Mouse (Mus musculus) right cerebral cortex, adult 2 months (tissue): ENCODE measurements around the gene Ppm1h.
A peak's percentile ranks its signal among the peaks of the same experiment; 100 is the strongest.

ENCODE experiments used
- DNase-seq, 2 experiments: peaks; one replicate each; pipeline ENCODE4 v3.0.0; 2021 to 2022; ENCODE audit warnings: low spot score in 2 of 2

Ppm1h gene

DNA sequence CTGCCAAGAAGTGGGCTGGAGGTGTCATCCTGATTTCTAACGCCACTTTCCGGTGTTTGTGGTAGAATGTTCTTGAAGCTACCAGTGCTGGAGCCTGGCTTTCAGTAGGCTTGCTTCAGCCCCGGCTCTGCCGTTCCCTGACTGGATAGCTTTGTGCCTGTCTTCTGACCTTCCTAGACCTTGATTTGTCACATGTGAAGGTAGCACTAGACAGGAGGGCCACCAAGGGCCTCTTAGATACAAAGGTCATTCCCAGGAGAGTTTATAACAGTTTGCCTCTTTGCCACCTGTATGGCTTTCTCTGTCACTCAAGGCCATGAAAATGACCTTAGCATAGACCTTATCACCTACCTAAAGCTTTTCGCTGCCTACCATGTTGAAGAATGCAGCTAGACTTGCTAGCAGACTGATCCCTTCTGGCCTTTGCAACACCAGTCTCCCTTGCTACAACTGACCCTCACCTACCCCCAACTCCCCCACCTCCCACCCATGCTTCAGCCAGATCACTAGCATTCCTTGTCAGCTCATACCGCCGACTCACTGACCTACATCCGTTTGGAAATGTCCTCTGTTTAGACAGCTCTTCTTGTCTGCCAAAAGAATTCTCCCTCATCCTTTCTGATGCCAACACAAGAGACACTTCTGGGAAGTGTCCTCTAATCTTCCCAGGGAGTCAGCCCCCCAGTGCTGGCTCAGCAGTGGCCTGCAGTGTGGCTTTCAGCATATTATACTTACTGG, 180.5 kb downstream of the Ppm1h start:
- no peak for DNase-seq

DNA sequence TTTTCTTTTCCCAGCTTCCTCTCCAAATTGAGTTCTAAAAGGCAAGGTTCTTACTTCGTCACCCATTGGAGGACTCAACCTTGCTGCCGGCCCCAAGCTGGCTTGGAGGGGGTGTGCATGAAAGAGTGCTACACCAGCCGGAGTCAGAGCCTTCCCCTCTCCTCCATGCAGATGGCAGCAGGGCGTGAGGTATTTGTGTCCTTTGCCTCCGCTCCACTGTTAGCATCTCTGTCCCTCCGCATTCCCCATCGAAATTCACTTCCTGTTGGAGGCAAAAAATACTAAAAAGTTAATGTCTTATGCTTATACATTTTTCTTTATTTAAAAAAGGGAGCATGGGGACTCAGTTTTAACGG, 181.1 kb downstream of the Ppm1h start:
- no peak for DNase-seq

DNA sequence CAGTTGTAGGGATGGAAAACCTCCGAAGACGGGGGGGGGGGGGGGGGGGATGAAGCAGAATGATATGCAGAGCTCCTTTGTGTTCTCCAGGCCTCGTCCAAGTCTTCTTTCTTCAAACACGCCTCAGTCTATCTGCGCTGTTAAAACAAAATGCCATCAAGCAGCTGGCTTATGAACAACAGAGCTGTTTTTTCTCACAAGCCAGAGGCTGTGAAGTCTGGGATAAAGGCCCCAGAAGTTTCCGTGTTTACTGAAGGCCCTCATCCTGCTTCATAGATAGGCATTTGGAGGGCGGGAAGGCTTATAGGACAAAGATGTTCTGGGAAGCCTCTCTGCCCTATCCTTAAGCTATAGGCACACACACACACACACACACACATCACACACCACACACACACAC, 181.5 kb downstream of the Ppm1h start:
- no peak for DNase-seq

DNA sequence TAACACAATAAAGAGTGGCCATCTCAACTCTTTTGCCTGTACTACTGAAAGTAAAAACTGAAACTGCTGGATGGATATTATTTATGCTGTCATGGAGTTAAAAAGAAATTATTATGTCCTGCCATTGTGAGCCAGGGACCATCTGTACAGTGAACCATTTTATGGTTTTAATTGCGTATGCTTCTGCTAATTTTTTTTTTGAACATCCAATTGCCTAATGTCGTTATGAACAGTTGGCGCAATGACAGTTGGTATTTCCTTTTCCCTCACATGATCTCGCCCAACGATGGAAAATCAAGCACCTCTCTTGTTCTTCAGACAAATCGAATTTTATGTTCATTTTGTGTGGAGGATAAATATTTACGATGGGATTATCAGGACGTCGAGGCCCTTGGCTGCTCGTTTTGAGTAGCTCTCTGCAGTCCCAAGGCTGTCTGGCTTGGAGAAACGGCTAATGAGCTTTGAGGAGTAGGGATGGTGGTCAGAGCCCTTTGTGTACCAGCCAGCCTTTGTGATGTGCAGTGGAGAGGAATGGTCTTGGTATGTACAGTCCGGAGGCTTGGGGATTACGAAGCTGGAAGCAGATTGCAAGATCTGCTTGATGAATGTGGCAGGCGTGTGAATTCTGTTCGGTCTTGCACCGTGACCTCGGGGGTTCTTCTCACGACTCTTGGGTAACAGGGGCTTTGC, 183.3 kb downstream of the Ppm1h start:
- no peak for DNase-seq

DNA sequence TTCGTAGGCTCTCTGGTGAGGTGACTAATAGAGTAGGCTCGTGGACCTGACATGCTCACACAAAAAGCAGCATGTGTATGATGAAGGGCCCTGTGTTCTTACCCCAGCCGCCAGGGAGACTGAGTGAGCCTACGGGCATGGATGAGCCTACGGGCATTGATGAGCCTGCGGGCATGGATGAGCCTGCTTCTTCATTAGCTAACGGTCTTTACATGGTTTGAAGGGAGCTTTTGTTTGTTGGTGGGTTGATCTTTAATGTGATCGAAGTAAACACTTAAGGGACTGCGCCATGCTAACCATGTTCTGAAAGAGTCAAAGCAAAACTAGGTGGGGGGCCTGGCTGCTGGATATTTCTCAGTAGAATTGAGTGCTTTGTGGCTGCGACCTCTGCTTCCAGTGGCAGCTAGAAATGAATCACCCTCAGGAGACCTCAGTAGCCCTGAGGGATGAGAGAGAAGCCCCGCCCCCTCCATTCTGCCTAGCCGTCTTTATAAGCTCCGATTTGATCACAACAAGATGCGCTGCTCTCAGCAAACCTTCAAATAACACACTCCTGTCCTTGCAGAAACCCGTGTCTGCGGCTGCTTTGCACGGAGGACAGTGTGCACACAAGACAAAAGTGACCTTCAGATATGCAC, 183.9 kb downstream of the Ppm1h start:
- no peak for DNase-seq

DNA sequence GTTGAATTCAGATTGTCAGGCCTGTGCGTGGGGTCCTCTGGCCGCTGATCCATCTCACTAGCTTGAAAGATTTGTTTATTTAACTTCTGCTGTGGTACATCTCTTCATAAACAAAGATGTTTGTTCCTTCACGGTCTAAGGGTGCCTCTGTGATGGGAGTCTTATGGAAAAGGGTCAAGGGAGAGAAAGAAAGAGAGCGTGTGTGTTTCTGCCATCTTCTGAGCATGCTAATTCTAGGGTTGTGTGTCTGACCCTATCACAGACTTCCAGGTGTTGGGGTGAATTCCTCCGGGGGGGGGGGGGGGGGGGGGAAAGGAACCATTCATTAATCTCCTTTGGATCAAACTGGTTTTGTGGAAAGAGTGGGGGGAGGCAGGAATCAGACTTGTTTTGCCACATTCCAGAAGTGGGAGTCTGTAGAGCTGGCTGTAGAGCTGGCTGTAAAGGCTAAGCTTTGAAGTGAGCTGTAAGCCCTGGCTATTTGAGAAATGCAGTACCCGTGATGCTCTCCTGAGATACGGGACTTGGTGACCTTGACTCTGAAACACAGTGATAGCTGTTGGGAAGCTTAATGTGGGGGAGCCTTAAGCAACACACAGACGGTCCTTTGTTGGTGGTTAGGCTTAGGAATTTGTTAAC, 191.4 kb downstream of the Ppm1h start:
- no peak for DNase-seq

DNA sequence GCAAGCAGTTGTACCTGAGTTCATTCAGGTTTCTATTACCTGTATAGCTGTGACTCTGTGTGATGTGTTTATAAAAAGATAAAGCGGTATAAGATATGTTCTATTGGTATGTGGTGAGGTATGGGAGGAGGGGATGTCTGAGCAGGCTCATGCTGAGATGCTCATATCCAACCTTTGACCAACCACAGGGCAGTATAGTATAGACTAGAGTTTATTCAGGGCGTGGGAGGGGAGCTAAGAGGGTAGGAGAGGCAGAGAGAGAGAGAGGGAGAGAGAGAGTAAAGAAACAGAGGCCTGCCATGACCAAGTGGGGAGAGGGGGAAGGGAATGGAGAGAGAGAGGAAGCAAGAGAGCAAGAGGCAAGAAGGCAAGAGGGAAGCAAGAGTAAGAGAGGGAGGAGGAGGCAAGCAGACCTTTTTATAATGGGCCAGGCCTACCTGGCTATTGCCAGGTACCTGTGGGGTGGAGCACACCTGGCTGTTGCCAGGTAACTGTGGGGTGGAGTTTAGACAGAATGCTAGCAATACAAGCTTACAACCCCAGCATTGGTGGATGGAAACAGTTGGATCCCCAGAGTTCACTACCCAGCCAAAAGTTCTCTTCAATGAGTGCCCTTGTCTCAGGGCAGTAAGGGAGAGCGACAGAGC, 192.4 kb downstream of the Ppm1h start:
- no peak for DNase-seq

DNA sequence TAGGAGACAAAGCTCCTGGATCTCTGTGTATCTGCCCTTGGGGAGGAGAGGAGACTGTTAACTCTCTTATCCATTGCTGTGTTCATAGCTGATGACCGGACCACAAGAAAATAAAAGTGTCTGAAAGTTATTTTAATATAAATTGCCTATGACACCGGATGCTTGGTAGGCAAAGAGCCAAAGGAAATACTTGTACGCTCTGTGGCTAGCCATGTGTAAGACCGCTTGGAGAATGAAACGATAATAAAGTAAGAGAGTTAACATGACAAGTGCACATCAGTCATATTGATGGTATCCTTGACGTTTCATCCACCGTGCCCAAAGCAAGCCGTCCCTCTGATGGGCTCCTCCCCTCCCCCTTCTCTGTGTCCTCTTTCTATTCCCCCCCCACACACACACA, 194.2 kb downstream of the Ppm1h start:
- no peak for DNase-seq

DNA sequence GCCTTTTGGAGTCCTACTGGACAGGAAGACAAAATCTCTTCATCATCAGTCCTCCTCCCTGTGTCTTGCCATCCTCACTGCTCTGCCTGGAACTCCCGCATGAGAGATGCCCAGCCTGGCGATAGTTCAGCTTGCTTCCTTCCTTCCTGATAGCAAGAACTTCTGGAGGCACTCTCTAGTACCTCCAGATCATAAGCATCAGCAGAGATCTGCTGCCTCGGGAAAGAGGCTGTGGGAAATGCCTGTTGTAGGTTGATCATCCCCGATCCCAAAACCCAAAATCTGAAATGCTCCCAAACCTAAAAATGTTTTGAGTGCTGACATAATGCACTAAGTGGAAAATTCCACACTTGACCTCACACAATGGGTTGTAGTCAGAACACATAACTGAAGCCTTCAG, 198.4 kb downstream of the Ppm1h start:
- DNase-seq: no peak

DNA sequence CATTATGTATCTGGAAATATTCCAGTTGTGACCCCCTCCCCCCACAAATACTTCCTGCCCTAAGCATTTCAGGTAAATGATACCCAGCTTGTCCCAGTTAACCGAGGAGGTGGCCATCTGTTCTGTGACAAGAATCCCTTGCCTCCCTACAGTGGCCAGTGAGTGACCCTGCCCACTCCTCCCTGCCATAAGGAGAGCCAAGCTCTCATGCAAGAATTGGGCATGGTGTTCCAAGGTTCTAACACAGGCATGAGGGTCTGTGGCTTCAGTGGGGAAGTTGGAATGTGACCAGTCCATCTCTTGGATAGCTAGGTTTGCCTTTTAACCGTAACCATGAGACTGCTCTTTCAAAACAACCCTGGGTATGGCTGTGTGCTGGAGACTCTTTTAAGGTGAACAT, 198.9 kb downstream of the Ppm1h start:
- no peak for DNase-seq

DNA sequence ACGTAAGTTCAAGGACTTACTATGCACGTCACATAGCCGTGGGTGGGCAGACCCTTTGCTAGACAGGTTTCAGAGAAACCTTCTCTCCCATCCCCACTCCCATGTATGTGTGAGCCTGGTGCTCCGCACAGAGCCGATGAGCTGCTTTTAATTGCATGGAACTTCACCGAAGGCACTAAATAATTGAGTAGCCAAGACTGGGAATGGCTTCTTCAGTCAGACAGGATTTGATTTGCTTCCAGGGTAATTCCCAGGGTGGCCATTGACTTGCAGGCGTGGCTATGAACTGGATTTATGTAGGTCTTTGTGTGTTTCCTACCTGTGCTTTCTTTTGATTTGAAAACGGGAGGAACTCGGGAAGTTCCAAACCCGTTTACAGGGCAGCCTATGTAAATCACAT, 202.9 kb downstream of the Ppm1h start:
- no peak for DNase-seq

DNA sequence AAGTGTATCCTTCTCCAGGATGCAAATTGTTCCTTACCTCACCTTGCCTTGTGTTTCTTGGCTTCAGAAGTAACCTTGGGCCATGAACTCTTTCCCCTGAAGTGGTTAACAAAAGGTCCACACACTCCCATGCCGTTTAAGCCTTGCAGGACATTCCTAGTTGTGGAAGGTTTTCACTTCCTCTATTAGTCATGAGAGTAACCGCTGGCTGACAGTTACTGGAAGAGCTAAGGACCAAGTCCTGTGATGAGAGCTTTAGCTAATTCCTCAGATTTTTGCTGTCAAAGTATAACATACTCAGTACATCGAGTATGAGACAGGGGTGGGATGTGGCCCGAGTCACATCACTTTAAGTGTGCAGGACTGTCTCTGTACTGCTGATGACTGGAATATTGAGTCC, 204.1 kb downstream of the Ppm1h start:
- no peak for DNase-seq

DNA sequence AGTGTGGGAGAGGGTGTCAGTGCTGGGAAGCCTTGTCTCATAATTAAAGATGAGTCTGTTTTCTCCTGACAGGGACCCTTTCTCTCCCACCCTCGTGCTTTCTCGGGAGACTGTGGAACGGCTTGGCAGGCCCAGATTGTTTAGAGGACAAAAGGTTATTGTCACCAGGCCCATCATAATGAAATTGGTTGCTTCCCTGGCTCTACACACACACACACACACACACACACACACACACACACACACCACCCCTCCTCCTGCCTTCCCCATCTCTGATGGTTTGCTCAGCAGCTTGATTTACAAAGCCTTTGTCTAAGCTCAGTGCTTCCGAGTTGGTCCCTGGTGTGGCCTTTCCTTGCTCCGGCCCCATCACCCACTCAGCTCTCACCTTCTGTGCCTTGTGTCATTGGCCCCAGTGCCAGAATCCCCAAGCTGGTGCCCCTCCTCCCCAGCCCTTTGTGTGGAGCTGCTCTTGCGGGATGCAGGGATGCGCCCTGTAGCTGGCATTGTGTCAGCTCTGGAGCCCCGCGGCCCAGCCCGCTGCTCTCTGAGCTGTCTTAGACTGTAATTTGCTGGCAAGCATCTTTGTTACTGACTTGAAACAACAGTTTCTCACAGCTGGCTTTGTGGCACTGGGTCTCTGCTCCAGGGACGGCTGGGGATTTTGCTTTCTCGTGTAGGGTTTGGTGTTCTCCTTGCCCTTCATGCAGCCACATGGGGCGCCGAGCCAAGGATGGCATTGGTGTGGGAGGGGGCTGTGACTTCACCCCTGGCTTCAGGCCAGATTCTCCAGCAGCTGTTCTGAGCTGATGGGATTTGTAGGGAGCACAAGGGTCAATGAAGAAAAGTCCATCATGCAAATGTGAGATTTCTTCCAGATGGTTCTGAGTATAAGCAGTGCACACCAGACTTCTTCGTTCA, 205.5 kb downstream of the Ppm1h start:
- peak; percentile 52 to 56 for DNase-seq

DNA sequence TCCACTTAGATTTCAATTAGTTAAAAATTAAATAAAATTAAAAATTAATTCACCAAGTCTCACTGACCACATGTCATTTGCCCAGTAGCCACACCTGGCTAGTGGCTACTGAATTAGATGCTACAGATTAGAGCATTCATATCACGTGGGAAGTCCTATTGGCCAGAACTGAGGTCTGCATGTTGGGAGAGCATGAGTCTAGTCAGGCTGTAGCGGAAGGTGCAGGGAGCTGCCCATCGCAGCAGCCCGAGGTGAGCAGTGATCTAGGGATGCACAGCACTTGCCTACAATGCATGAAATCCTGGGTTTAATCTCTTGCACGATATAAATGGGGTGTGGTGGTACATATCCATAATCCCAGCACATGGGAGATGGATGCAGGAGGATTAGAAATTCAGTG, 206.7 kb downstream of the Ppm1h start:
- DNase-seq: no peak

DNA sequence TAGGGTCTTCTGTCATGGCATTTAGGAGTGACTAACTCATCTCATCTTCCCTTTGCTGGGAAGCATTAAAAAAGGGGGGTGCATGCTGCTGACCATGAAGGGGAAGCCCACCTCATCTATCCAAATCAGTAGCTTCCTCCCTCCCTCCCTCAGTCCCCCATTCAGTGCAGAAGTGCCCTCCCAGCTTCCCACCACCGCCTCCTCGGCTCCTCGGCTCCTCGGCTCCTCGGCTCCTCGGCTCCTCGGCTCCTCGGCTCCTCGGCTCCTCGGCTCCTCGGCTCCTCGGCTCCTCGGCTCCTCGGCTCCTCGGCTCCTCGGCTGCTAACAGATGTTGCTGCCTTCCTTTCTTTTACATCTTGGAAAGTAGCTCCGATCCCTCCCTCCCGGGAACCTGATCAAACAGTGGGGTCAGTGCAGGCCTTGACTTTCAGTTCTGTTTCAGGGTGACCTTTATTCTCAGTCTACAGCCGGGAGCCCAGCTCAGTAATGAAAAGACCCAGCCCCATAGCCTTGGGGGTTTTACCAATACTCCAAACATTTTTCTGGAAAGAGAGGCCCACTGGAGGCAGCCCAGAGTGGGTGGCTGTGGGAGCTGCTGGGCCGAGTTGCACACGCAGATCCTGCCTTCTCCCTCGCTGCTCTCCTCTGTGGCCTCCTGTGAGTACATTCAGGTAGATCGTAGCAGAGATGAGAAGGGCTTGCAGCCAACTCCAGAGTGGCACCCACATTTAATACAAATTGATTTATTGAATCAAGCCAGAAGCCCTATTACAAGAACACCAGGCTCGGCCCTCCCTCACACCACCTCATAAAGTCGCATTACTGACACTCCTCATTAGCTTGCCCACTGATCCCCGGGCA, 207.7 kb downstream of the Ppm1h start:
- DNase-seq: peak; percentile 44 to 47

DNA sequence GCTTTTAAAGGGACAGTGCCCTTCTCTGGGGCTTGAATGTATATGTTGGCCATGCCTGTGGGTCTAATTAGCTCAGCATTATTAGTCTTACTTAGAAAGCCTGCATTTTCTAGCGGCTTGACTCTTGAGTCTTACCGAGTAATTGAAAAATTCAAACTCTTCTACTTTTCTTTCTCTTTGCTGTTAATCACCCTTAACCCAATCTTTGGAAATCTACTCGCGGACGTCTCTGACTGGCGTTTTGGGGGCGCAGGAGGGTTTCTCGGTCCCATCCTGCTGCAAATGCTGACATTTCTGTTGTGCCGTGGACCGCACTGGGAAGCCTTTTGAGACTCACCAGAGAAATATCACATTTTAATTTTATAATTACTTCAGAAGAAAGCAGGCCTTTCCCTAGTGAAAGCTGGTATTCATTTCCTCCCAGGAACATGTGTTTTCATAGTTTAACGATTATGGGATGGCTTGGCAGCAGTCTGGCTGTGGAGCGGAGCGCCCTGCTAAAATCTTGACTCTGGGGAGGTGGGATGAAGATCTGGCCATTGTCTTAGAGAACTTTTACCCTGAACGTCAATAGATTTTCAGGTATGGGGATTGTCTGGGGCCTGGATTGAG, 208.5 kb downstream of the Ppm1h start:
- DNase-seq: no peak

DNA sequence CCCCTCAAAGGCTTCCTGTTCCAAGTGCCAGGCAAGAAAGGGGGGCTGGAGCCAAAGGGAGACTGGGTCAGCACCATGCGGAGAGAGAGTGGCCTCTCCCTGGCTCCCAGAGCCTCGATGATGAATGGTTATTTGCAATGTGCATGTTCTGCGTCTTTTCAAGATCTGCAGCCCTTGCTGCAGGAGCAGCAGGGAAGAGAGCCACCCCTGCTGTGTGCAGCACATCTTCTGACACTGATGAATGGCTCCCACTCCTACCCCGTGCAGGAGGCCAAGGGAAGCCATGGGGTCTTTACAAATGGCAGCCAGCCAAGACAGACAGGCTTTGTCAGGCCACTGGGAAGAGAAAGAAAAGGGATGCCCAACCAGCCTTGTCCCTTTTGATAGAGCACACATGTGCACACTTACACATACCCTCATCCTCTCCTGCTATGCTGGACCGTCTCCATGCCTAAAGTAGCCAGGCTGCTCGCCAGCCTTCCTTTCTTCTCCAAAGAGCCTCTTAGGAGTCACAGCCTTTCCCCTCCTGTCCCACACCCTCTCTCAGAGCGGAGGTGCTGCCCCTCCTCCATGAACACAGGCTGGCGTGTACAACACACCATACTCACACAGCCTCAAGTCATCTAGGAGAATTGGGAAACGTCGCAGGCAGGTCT, 209.1 kb downstream of the Ppm1h start:
- no peak for DNase-seq

DNA sequence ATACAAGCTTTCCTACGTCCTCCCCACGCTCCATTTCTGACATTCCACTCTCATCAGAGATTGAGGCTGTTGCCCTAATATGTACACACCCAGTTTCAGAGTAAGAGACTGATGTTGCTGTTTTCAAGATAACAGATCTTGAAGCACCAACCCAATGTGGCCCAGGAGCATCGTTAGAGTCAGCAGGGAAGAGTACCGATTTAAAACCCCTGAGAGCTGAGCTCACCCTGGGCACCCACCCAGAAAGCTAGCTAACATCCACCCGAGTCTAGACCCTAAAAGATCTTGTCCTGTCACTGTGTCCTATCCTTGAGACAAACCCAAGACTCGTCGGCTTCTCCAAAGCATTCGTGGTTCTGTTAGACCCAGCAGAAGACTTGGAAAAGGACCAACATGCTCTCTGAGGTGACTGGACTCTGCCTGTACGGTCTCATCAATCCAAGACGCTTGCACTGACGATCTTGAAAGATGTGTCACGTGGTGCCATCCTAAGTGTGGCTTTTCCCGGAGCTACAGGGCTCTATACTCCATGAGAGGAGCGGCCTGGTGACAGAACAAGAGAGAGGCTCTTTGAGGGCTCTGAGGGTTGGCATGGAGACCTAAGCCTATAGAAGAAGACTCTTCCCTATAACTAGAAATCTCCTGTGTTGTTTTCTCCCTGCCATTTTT, 212.3 kb downstream of the Ppm1h start:
- no peak for DNase-seq

DNA sequence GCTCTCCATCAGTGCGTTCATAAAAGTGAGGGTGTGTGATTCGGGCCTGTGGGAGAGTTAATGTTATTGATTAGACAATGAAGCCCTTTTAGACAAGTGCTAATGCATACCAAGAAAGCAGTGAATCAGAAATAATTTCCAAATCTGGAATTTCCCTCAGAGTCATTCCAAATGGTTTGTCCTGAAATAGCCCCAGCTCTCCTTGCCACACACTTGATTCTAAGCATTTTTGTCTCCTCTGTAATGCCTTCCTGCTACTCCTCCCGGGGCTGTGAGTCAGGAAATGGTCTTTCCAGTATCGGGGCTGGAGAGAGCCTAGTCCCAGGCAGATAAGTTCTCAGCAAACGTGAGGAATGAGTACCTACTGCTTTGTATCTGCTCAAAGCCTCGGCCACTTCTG, 212.9 kb downstream of the Ppm1h start:
- DNase-seq: no peak
